Mouse (Mus musculus): ENCODE measurements at regions not wholly inside any gene's neighbourhood (a gene's known extent, or its start where the extent isn't known, plus 50 kb on each side); places are given as distances from the start of the nearest gene placed in this dataset.

DNA sequence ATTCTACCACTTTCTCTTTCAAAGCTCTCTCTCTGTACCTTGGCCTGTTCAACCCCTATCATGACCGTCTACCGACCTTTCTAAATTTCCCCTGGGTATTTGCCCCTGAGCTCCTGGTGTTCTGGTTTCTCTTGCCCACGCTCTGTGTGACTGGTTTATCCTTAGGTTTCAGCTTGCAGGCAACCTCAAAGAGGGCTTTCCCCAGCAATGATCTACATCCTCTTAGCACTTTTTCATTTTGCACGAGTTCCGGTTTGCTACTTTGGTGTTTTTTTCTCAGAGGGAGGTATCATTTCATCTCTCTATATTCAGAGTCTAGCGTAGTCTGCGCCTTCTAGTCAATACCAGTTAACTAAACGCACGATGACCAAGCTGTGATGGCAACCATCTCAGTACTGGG lies 79.8 kb upstream of the Hmga2 start:
- no peak for DNase-seq (ENCODE audit: extremely low spot score)

GRCm38 (mm10) chr10:120553097-120553453 lies 76.8 kb upstream of the Hmga2 start:
- DNase-seq (ENCODE audit: extremely low spot score): peak; percentile 87

DNA sequence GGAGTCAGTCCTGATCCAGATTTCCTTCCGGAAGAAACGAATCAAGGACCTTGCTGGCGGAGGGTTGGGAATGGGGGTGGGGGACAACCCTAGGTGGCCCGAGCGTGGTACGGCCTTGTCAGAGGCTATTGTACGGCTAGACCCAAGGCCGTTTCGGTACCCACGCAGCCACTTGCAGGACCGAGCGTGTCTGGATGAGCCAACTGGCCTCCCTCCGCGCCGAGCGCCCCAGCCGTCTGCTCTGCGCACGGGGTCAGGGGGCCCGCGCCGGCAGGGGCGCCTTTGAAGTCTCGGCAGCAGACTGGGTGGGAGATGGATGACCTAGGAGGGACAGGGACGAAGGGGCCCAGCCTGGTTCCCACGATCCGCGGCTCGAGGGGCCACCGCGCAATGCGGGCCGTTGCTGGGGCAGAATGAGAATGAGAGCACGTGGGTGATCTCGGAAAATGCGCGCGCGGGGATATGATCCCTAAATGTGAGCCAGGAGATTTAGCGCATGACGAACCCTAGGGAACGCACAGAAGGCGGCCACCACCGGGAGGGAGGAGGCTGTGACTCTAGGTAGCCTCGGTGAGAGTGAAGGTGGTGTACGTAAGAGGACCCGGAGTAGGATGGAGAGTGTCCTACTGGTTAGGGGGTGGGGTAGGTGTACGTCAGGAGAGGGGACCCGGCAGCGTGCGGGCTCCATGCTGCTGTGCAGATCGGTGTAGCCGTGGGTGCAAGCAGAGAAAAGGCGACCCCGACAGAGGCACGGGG lies 76.2 kb upstream of the Hmga2 start:
- DNase-seq (ENCODE audit: extremely low spot score): peak; percentile 86

GRCm38 (mm10) chr10:120551851-120552281 lies 75.6 kb upstream of the Hmga2 start:
- peak; percentile 83 for DNase-seq (ENCODE audit: extremely low spot score)

DNA sequence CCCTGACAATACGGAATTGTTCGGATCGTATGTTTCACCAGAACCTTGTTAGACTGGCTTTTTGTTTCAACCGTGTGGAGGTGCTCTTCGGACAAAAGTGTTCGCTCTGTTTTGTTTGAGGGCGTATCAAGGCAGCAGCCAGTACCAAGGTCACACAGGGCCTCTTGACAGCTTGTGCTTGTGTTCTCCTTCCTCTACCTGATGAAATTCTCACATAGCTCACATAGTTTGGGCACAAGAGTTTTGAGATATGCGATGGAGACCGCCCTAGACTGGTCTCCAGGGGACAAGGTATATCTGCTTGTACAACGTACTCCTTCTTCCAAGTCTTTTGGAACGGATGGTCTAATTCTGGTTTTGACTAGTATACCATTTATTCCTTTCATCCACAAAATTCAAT lies 70.9 kb upstream of the Hmga2 start:
- DNase-seq (ENCODE audit: extremely low spot score): no peak

DNA sequence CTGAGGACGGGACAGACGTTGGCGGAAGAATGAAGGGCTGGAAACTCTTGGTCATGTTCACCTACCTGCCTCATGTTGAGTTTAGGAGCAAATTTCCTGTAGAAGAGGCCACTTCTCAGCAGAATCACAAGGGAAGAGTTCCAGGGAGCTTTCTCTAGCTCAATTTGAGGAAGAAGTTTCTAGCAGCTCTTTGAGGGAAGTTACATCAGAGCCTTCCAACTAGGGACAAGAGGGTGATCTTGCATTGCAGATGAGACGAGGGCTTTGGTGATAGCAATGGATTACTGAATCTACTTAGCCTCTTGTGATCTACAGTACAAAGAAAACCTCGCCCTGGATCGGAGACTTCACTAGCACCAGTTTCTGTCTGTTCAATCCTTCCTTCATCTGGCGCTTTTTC lies 65.3 kb upstream of the Hmga2 start:
- no peak for DNase-seq (ENCODE audit: extremely low spot score)

GRCm38 (mm10) chr10:120538561-120538960 lies 62.3 kb upstream of the Hmga2 start:
- DNase-seq (ENCODE audit: extremely low spot score): no peak

GRCm38 (mm10) chr10:120528406-120528805 lies 52.1 kb upstream of the Hmga2 start:
- no peak for DNase-seq (ENCODE audit: extremely low spot score)

- DNase-seq (ENCODE audit: extremely low spot score): no peak
Observed at GRCm38 (mm10) chr10:120527951-120528350, 51.7 kb upstream of the Hmga2 start.

DNA sequence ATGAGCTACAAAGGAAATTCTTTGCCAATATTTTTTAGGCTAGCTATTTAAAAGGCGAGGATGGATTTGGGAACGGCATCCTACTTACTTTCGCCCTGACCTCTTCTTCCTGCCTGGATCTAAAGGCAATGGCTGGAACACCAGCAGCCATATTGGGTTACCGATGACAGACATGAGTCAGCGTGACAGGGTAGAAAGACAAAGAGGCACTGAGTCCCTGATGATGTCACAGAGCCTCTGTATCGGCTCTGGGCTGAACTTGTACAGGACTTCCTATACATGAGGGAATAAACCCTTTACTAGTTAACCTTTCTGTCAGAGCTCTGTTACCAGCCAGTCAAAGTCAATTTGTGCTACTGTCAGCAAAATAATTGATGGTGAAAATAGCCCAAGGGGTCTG lies 50.7 kb upstream of the Hmga2 start:
- DNase-seq (ENCODE audit: extremely low spot score): no peak
